Mouse (Mus musculus) hindbrain, embryonic 12.5 days (tissue): ENCODE data around the gene Gm8677. TPM values are rescaled to one million over a fixed set of nuclear protein-coding genes. Genes with fewer than 3 reads are reported as not detected.
"Not testable (repeated sequence)": the region's sequence is repeated elsewhere in the genome, so short reads cannot be mapped to it uniquely, and the experiment has no call there.

Experiments used
- ATAC-seq: fragments of 200-750 bp; cut with Nextera tagmentation; 2 replicates; pipeline ENCODE4 v1.8.0; 2017; ENCODE audit warnings: moderate TSS enrichment; ENCODE audit not compliant: low FRiP score
- H3K27ac ChIP-seq: fragments of 300-500 bp; sonication (generic); 2 replicates; pipeline ENCODE4 v1.5.1; 2016; ENCODE audit warnings: mild to moderate bottlenecking
- H3K27me3 ChIP-seq: fragments of 300-500 bp; sonication (generic); 2 replicates; pipeline ENCODE4 v1.6.1; 2016; ENCODE audit warnings: mild to moderate bottlenecking
- H3K36me3 ChIP-seq: fragments of 300-500 bp; sonication (generic); 2 replicates; pipeline ENCODE4 v1.6.1; 2016; ENCODE audit warnings: mild to moderate bottlenecking
- H3K4me1 ChIP-seq: fragments of 300-500 bp; sonication (generic); 2 replicates; pipeline ENCODE4 v1.6.1; 2016
- H3K4me2 ChIP-seq: fragments of 300-500 bp; sonication (generic); replicated peaks from 2 replicates; pipeline ENCODE4 v1.6.1; 2016; ENCODE audit warnings: mild to moderate bottlenecking
- H3K4me3 ChIP-seq: fragments of 300-500 bp; sonication (generic); 2 replicates; pipeline ENCODE4 v1.5.1; 2016; ENCODE audit warnings: mild to moderate bottlenecking
- H3K9ac ChIP-seq: fragments of 300-500 bp; sonication (generic); 2 replicates; pipeline ENCODE4 v1.6.1; 2016; ENCODE audit warnings: mild to moderate bottlenecking, moderate library complexity
- H3K9me3 ChIP-seq: fragments of 300-500 bp; sonication (generic); replicated peaks from 2 replicates; pipeline ENCODE4 v1.6.1; 2016; ENCODE audit warnings: mild to moderate bottlenecking
- WGBS: fragments of 180-500 bp; shearing (Covaris S2); methylation state at CpG from one replicate; pipeline ENCODE4 v1.1.7; 2016; 5-methylcytosine and 5-hydroxymethylcytosine counted together
- polyA plus RNA-seq: library from polyadenylated mRNA; unstranded; fragments of >200 nt; fragmentation: Nextera tagmentation; extraction: Ambion mirVana; gene quantifications from 2 replicates; pipeline ENCODE4 v1.2.1, GENCODE M21; 2016

The Gm8677 gene
- polyA plus RNA-seq, result not detected in 2 replicates

- not testable (repeated sequence) for H3K9me3 ChIP-seq, H3K4me2 ChIP-seq, H3K27ac ChIP-seq, H3K9ac ChIP-seq, H3K27me3 ChIP-seq, H3K4me3 ChIP-seq, H3K36me3 ChIP-seq, ATAC-seq, H3K4me1 ChIP-seq
- no CpG with 5 or more reads among the region's 1 CpGs for WGBS
Observed at GRCm38 (mm10) chr7:22534787-22535186, at the start of gene Gm8677. Gm8677 (minus strand) TSS chr7:22534887.

DNA sequence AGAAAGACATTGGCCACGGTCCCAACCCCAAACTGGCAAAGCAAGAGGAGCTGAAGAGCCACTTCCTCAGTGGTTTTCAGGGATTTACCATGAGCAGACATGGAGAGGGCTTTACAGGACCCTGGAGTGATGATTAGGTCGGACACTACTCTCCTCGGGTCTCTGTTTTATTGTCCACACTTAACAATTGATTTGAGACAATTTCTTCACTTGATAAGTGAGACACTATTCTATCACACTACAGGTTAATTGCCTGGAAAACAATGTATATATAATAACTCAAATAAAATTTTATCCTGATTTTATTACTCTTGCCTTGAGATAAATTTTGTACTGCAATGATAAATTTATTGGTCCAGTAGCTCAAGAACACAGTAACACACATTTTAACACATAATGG, 30.6 kb upstream of the Gm8677 start, which contains the start of gene Gm4201:
Gm4201 (minus strand) TSS at position 101 of the 400 bp plus-strand sequence.
- H3K27me3 ChIP-seq, H3K4me2 ChIP-seq, H3K36me3 ChIP-seq, H3K9ac ChIP-seq, H3K4me1 ChIP-seq, H3K9me3 ChIP-seq, H3K4me3 ChIP-seq, ATAC-seq, H3K27ac ChIP-seq: not testable (repeated sequence)
- no CpG with 5 or more reads among the region's 3 CpGs for whole genome bisulfite sequencing

DNA sequence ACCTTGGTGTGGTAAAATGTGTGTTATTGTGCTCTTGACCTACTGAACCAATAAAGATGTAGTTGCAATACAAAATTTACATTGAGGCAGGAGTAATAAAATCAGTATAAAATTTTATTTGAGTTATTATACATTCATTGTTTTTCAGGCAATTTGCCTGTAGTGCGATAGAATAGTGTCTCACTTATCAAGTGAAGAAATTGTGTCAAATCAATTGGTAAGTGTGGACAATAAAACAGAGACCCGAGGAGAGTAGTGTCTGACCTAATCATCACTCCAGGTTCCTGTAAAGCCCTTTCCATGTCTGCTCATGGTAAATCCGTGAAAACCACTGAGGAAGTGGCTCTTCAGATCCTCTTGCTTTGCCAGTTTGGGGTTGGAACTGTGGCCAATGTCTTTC, 12.0 kb downstream of the Gm8677 start, which contains the start of gene Vmn1r152:
Vmn1r152 (plus strand) TSS at position 301 of the 400 bp plus-strand sequence.
- not testable (repeated sequence) for H3K4me3 ChIP-seq, H3K4me1 ChIP-seq, H3K4me2 ChIP-seq, H3K27ac ChIP-seq, H3K9me3 ChIP-seq, ATAC-seq, H3K36me3 ChIP-seq, H3K9ac ChIP-seq, H3K27me3 ChIP-seq
- WGBS, result no CpG with 5 or more reads among the region's 3 CpGs

DNA sequence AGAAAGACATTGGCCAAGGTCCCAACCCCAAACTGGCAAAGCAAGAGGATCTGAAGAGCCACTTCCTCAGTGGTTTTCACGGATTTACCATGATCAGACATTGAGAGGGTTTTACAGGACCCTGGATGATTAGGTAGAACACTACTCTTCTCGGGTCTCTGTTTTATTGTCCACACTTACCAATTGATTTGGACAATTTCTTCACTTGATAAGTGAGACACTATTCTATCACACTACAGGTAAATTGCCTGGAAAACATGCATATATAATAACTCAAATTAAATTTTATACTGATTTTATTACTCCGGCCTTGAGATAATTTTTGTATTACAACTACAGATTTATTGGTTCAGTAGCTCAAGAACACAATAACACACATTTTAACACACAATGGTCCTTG, 35.1 kb downstream of the Gm8677 start, which contains the start of gene Vmn1r151:
Vmn1r151 (minus strand) TSS at position 101 of the 400 bp plus-strand sequence.
- ATAC-seq, H3K9ac ChIP-seq, H3K27me3 ChIP-seq, H3K4me1 ChIP-seq, H3K4me2 ChIP-seq, H3K27ac ChIP-seq, H3K36me3 ChIP-seq, H3K9me3 ChIP-seq, H3K4me3 ChIP-seq: not testable (repeated sequence)
- 64% methylated on average over 2 of the region's 3 CpGs for WGBS

Other genes starting within 250 kb of the Gm8677 start
- gene Gm4187, start 205.2 kb downstream of the Gm8677 start, polyA plus RNA-seq, result not detected in 2 replicates
- not detected in 2 replicates for gene Gm8660, start 163.8 kb downstream of the Gm8677 start, polyA plus RNA-seq
- gene Vmn1r148, start 121.3 kb downstream of the Gm8677 start, polyA plus RNA-seq, result not detected in 2 replicates
- gene Vmn1r149, start 96.7 kb downstream of the Gm8677 start, polyA plus RNA-seq, result not detected in 2 replicates
- not detected in 2 replicates for gene Gm10665, start 70.8 kb downstream of the Gm8677 start, polyA plus RNA-seq
- not detected in 2 replicates for gene Vmn1r151, start 35.2 kb downstream of the Gm8677 start, polyA plus RNA-seq
- not detected in 2 replicates for gene Vmn1r152, start 11.9 kb downstream of the Gm8677 start, polyA plus RNA-seq
- not detected in 2 replicates for gene Gm4201, start 30.5 kb upstream of the Gm8677 start, polyA plus RNA-seq
- gene Gm4565, start 53.2 kb upstream of the Gm8677 start, polyA plus RNA-seq, result not detected in 2 replicates
- not detected in 2 replicates for gene Vmn1r155, start 123.1 kb upstream of the Gm8677 start, polyA plus RNA-seq
- not detected in 2 replicates for gene Gm8693, start 157.4 kb upstream of the Gm8677 start, polyA plus RNA-seq
- gene Gm4567, start 184.8 kb upstream of the Gm8677 start, polyA plus RNA-seq, result not detected in 2 replicates
- gene Vmn1r157, start 226.8 kb upstream of the Gm8677 start, polyA plus RNA-seq, result not detected in 2 replicates